Mouse (Mus musculus): Measurements from ENCODE around the gene 4833439L19Rik. TPM values are rescaled to one million over a fixed set of nuclear protein-coding genes. Genes with fewer than 3 reads are reported as not detected.
A peak's percentile ranks its signal among the peaks of the same experiment; 100 is the strongest.

Gene 4833439L19Rik
- polyA plus RNA-seq, 1 experiment from 2014 or later, result 124 TPM

DNA sequence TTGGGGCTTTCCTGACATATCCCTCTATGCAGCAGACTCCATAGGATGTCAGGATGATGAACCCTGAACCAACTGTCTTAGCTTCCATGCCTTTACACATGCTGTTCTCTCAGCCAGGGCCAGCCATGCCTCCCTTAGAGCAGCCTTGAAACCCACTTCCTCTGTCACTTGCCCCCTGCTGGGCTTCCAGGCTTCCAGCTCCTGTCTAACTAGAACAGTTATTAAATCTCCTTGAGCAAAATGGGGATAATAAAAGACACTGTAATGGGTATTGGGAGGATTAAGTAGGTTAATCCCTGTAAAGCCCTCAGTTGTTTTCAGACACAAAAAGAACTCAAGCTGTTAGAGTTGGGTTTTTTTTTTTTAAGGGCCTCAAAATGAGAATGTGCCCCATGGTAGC, 38.3 kb upstream of the 4833439L19Rik start:
- POLR2A ChIA-PET, result interaction anchor here (0.7 kb wide), 1 partner anchor 8 kb away, joined by 4 read pairs; no protein-coding TSS in a partner anchor
- H3K27me3 ChIP-seq, result no peaks in the 10 kb centered on the region
- ATAC-seq (peak; percentile 63), DNase-seq (ENCODE audit: low read depth, low spot score) (peak; percentile 76)
- CTCF ChIA-PET, result interaction anchor here (1.4 kb wide), 1 partner anchor 18 kb away, joined by 5 read pairs; the partner anchor contains the start of gene Faf2
- in situ Hi-C loops (cut with MboI; ENCODE audit: low pct_unique_long_range_greater_than_20kb), result no loop called here
- TF ChIP-seq CTCF (IDR thresholded peaks at IDR 0.05), result no peak

DNA sequence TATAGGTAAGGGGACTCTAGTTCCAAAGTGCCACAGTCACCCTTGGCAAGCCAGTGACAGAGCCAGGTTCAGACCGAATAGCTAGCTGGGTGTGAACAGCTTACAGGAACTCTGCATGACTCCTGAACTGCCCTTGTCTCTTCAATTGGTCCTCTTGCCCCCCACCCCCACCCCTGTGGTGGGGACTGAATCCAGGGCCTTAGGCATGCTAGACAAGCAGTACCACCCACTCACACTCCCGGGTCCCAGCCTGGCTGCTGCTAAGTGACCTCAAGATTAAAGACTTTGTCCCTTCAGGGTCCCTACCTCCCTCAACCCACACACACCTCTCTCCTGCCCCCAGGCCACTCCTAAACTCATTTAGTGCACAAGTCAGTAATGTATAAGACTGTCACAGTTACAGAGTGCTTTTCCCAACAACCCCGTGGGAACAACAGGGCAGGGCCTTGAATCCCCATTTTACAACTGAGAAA, 37.4 kb upstream of the 4833439L19Rik start:
- ChIA-PET POLR2A (no interaction called here), CTCF (no interaction called here)
- no peaks in the 10 kb centered on the region for H3K27me3 ChIP-seq
- DNase-seq (ENCODE audit: low read depth, low spot score) (no peak), ATAC-seq (peak; percentile 17)
- no peak for TF ChIP-seq CTCF (IDR thresholded peaks at IDR 0.05)
- in situ Hi-C loops (cut with MboI; ENCODE audit: low pct_unique_long_range_greater_than_20kb), result no loop called here

DNA sequence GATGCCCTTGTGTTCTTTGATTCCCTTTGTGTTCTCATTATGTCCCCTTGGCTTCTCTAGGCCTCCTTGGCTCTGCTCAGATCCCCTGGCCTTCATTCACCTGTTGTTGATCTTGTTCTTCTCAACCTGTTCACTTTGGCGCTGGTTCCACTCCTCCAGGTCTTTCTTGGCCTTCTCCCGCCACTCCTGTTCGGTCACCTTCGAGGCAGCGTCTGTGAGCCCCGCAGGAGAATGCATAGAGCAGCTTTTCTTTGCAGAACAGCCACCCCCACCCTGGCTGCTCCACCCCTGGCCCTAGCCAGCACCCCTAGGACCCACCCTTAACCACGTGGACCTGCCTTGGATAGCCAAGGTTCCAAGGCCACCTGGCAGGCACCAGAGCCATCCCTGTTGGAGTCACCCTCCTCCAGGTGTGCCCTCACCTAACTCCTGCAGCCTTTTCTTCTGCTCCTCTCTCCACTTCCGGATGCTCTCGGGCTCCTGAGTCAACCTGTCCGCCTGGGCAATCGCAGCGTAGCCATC, 33.4 kb upstream of the 4833439L19Rik start:
- in situ Hi-C loops (cut with MboI; ENCODE audit: low pct_unique_long_range_greater_than_20kb), result no loop called here
- no peak for TF ChIP-seq CTCF (IDR thresholded peaks at IDR 0.05)
- CTCF ChIA-PET, result no interaction called here
- POLR2A ChIA-PET, result no interaction called here
- no peak for DNase-seq (ENCODE audit: low read depth, low spot score)
- H3K27me3 ChIP-seq, result no peaks in the 10 kb centered on the region
- ATAC-seq, result no peak

DNA sequence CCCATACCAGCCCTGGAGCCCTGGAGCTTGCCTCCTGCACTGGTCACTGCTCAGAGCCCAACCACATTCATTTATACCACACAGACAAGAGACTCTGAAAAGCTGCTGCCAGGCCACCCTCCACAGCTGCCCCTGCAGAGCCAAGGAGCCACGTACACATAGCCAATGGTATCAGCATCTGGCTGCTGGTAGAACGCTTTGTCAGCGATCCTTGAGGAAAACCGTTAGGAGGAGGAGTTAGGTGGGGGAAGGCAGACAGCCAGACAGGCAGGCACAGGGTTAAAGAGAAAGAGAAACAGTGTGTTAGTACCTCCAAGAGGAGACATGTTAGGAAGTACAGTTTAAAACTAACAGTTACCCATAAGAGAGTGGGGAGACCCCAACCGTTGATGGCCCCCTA, 31.6 kb upstream of the 4833439L19Rik start:
- no peaks in the 10 kb centered on the region for H3K27me3 ChIP-seq
- ATAC-seq, result no peak
- in situ Hi-C loops (cut with MboI; ENCODE audit: low pct_unique_long_range_greater_than_20kb), result no loop called here
- DNase-seq (ENCODE audit: low read depth, low spot score), result no peak
- ChIA-PET POLR2A (interaction anchor here (1.0 to 1.1 kb wide), 2 partner anchors 10 kb away, joined by 3 to 4 read pairs; no protein-coding TSS in a partner anchor), CTCF (interaction anchor here (1.5 to 1.8 kb wide), 2 partner anchors 15 to 25 kb away, joined by 3 to 5 read pairs; partner anchors contain the start of gene Faf2)
- no peak for TF ChIP-seq CTCF (IDR thresholded peaks at IDR 0.05)

DNA sequence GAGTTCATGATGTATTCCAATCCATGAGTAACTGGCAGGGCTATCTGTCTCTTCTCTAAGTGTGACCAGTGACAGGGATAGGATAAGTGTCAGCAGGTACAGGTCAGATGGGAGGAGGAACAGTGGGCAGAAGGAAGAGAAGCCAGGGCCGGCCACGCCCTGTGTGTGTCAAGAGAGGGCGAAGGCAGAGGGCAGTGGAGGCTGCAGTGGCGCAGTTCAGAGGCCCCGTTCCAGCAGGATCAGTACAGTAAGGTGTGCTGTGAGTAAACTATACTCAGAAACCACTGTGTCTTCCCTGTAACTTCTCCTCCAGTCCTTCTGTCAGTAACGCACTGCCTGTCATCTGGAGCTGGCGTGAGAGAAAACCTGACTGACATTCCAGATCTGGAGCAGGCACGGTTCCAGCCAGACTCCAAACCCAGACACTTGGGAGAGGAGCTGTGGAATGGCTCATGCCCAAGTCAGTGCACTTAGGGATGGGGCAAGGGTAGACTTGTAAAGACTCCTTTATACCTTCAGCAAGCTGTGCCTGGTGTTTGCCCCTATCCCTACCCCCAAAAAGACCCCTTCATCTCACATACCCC, 31.0 kb upstream of the 4833439L19Rik start:
- DNase-seq (ENCODE audit: low read depth, low spot score), result no peak
- H3K27me3 ChIP-seq, result no peaks in the 10 kb centered on the region
- ChIA-PET POLR2A (interaction anchor here (1.0 to 1.1 kb wide), 2 partner anchors 10 kb away, joined by 3 to 4 read pairs; no protein-coding TSS in a partner anchor), CTCF (interaction anchor here (1.5 to 1.8 kb wide), 2 partner anchors 14 to 25 kb away, joined by 3 to 5 read pairs; partner anchors contain the start of gene Faf2)
- in situ Hi-C loops (cut with MboI; ENCODE audit: low pct_unique_long_range_greater_than_20kb), result no loop called here
- no peak for TF ChIP-seq CTCF (IDR thresholded peaks at IDR 0.05)
- ATAC-seq, result no peak

DNA sequence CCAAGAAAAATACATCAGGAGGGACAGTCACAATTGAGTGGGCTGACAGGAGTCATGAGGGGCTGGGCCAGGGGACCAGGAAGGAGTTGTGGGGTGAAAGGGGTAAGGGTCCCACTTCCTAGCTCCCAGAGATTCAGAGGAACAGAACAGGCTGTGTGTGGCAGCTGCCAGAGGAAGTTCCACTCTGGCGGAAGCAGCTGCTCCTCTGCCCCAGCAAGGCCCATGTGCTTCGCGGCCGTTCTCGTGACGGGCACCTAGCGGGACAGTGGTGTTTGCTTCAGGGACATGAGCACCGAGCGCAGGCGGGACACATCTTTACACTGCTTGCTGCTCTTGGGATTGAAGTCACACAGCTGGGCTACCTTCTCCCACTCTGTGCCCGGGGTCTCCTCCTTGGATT, 28.4 kb upstream of the 4833439L19Rik start:
- DNase-seq (ENCODE audit: low read depth, low spot score), result no peak
- H3K27me3 ChIP-seq, result no peaks in the 10 kb centered on the region
- TF ChIP-seq CTCF (IDR thresholded peaks at IDR 0.05), result no peak
- no peak for ATAC-seq
- CTCF ChIA-PET, result no interaction called here
- in situ Hi-C loops (cut with MboI; ENCODE audit: low pct_unique_long_range_greater_than_20kb), result no loop called here
- POLR2A ChIA-PET, result no interaction called here

DNA sequence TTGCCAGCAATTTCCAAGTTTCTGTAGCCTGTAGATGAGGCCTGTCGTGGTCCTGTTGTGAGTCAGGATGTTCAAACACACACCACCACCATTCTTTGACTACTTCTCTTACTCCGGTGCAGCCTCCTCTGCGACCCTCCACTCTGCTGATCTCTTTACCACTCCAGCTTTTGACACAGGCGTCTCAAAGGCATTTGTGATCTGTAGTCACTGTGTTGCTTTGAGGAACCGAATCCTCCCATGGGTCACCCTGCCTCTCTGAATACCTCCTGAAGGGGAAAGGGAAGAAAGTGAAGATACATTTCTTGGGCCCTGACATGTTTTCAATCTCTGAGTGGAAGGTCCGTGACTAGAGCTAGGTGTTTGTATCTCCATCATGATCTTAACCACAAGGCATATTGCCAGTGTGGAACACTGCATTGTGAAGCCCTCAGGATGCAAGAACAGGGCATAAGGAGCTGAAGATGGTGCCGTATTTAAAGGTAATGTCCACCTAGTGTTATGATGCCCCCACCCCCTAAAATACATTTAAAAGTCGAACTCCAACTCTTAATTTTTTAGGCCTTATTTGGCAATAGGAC, 26.6 kb upstream of the 4833439L19Rik start:
- POLR2A ChIA-PET, result interaction anchor here (0.7 to 1.3 kb wide), 2 partner anchors 15 to 16 kb away, joined by 3 to 4 read pairs; no protein-coding TSS in a partner anchor
- TF ChIP-seq CTCF (IDR thresholded peaks at IDR 0.05), result no peak
- in situ Hi-C loops (cut with MboI; ENCODE audit: low pct_unique_long_range_greater_than_20kb), result no loop called here
- ATAC-seq, result no peak
- CTCF ChIA-PET, result interaction anchor here (2.5 kb wide), 1 partner anchor 17 kb away, joined by 10 read pairs; no protein-coding TSS in a partner anchor
- no peaks in the 10 kb centered on the region for H3K27me3 ChIP-seq
- DNase-seq (ENCODE audit: low read depth, low spot score), result no peak

DNA sequence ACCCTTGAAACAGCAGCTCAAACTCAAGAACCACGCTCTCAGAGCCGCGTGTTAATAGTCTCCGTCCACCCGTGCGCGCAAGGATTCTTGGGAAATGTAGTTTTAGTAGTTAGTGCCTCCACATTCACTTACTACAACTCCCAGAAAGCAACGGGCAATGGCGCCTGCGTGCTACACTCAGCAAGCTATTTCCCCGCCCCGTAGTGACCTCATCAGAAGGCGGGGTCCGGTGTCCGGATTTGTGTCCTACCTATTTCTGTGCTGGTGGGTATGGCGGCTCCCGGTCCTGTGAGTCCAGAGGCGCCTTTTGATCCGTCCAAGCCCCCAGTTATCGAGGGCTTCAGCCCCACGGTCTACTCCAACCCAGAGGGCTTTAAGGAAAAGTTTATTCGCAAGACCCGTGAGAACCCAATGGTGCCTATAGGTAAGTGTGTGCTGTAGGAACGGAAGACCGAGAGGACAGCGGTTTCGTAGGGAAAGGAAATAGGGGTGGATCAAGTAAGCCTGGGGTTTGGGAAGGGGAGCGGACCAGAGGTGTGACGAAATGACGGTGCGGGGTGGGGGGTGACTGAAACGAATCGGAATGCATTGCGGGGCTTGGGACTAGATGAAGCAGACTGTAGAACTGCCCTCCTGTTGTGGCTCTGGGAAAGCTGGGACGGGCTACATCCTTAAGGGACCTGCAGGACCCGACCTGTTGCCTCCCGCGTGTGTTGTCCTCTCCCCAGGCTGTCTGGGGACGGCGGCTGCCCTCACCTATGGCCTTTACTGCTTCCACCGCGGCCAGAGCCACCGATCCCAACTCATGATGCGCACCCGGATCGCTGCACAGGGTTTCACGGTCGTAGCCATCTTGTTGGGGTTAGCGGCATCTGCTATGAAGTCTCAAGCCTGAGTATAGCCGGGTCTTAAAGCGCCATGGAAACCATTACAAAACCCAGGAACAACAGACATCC, 25.0 kb upstream of the 4833439L19Rik start, which contains the start of the genes Nop16 and Higd2a:
Gene Nop16 (minus strand): TSS at position 95 of the 956 bp plus-strand sequence.
Gene Higd2a (plus strand): TSS at position 212 of the 956 bp plus-strand sequence.
- DNase-seq (ENCODE audit: low read depth, low spot score), result peak; percentile 88
- in situ Hi-C loops (cut with MboI; ENCODE audit: low pct_unique_long_range_greater_than_20kb), result no loop called here
- no peaks in the 10 kb centered on the region for H3K27me3 ChIP-seq
- peak; percentile 94 for ATAC-seq
- CTCF ChIA-PET, result no interaction called here
- POLR2A ChIA-PET, result interaction anchor here (0.9 to 1.8 kb wide), 3 partner anchors 15 to 27 kb away, joined by 3 to 5 read pairs (median 4); no protein-coding TSS in a partner anchor
- TF ChIP-seq CTCF (IDR thresholded peaks at IDR 0.05), result no peak

DNA sequence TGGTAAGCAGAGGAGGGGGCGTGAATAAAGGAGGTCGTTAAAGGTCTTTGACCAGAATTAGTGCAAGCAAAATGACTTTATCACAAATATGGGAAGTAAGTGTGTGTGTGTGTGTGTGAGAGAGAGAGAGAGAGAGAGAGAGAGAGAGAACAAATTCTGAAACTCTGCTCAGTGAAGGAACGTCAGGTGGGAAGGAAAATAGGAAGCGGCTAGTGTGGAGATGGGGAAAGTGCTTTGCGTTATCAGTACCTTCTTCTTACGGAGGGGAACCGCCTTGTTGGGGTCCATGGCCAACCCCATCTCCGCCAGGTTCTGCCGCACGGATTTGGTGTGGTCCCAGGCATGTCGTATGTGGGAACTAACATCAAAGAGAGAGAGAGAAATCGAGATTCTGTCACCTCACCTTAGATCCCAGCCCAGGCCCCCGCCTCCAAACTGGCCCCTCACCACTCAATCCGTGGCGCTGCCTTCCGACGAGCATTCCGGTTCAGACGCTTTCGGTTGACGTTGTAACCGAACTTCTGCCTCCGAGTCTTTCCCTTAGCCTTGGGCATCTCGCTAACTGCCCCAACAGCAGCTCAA, 24.3 kb upstream of the 4833439L19Rik start:
- no peak for TF ChIP-seq CTCF (IDR thresholded peaks at IDR 0.05)
- ChIA-PET CTCF (no interaction called here), POLR2A (interaction anchor here (0.9 to 1.8 kb wide), 3 partner anchors 16 to 28 kb away, joined by 3 to 5 read pairs (median 4); no protein-coding TSS in a partner anchor)
- no peaks in the 10 kb centered on the region for H3K27me3 ChIP-seq
- in situ Hi-C loops (cut with MboI; ENCODE audit: low pct_unique_long_range_greater_than_20kb), result no loop called here
- DNase-seq (ENCODE audit: low read depth, low spot score) (no peak), ATAC-seq (peak; percentile 1)
